Mouse (Mus musculus) layer of hippocampus, adult 2 months (tissue): ENCODE data around the gene Cd96. TPM values are rescaled to one million over a fixed set of nuclear protein-coding genes. Genes with fewer than 3 reads are reported as not detected.

Source experiments
- DNase-seq, 2 experiments: peaks; one replicate each; pipeline ENCODE4 v3.0.0; 2022; ENCODE audit warnings: low spot score in 2 of 2
- H3K27ac ChIP-seq: fragments of 200-600 bp; 2 replicates; pipeline ENCODE4 v1.8.1; 2022
- H3K4me3 ChIP-seq: fragments of 200-600 bp; 2 replicates; pipeline ENCODE4 v1.8.1; 2022; ENCODE audit warnings: mild to moderate bottlenecking
- CTCF ChIP-seq: fragments of 200-600 bp; conservative IDR thresholded peaks from 2 replicates; pipeline ENCODE4 v1.8.1; 2022; ENCODE audit warnings: antibody characterized with exemption, mild to moderate bottlenecking, moderate library complexity
- total RNA-seq, 2 experiments: library from RNA; stranded (reverse); gene quantifications; 2 replicates each; pipeline ENCODE4 v1.2.3; 2021

Cd96 gene
- total RNA-seq, 2 experiments from 2014 or later: not detected

- Histone ChIP-seq H3K4me3 (no peak overlapping the region), H3K27ac (no peak overlapping the region)
- TF ChIP-seq CTCF: no peak
- DNase-seq: no peak
Measured at GRCm38 (mm10) chr16:46104491-46104890, 15.6 kb downstream of the Cd96 start.

GRCm38 (mm10) chr16:46101748-46102147 lies 18.3 kb downstream of the Cd96 start:
- TF ChIP-seq CTCF: no peak
- no peak overlapping the region for H3K4me3 ChIP-seq
- no peak for DNase-seq
- no peak overlapping the region for H3K27ac ChIP-seq

GRCm38 (mm10) chr16:46100286-46100685 lies 19.8 kb downstream of the Cd96 start:
- TF ChIP-seq CTCF: peak; percentile 67
- Histone ChIP-seq H3K4me3 (no peak overlapping the region), H3K27ac (no peak overlapping the region)
- no peak for DNase-seq

- no peak for TF ChIP-seq CTCF
- Histone ChIP-seq H3K4me3 (no peak overlapping the region), H3K27ac (no peak overlapping the region)
- no peak for DNase-seq
Measured at GRCm38 (mm10) chr16:46097421-46097820, 22.6 kb downstream of the Cd96 start.

DNA sequence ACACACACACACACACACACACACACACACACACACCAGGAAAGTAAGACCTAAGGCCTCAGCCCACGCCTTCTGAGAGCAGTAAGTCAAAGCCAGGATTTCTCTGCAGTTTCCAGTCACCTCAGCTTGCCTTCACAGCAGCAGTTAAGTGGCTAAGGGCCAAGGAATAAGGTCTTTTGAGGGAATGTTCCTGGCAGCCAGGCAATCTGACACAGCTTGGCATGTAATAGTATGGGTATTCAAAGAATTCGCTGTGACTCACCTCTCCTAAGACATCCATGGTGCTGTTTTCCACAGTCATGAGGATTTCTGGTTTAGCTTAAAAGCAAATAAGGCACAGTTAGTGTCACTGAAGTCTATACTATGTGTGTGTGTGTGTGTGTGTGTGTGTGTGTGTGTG lies 25.6 kb downstream of the Cd96 start:
- TF ChIP-seq CTCF: no peak
- H3K4me3 ChIP-seq: no peak overlapping the region
- DNase-seq: peak in 1 of 2 experiments; percentile 3
- H3K27ac ChIP-seq: no peak overlapping the region

DNA sequence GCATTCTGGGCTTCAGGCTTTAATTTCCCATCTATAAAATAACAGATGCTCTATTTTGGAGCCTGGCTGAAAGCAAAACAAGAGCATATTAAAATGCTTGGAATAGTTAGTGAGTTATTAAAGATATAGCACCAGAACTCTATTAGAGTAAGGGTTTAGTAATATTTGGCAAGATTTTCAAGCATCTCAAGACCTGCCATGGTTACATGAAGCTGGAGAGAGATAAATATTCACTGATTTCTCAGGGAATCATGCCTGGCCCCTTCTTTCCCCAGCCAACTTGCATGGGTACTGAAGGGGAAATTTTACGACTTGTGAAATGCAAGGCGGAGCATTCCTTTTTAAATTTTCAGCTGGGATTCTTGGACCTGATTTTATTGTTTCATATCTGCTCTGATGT lies 27.1 kb downstream of the Cd96 start:
- no peak overlapping the region for H3K27ac ChIP-seq
- no peak overlapping the region for H3K4me3 ChIP-seq
- DNase-seq: no peak
- no peak for TF ChIP-seq CTCF

GRCm38 (mm10) chr16:46086874-46087473 lies 33.1 kb downstream of the Cd96 start:
- no peak overlapping the region for H3K4me3 ChIP-seq
- H3K27ac ChIP-seq: no peak overlapping the region
- DNase-seq: no peak
- no peak for TF ChIP-seq CTCF

GRCm38 (mm10) chr16:46068000-46068399 lies 52.1 kb downstream of the Cd96 start:
- Histone ChIP-seq H3K27ac (no peak overlapping the region), H3K4me3 (no peak overlapping the region)
- no peak for TF ChIP-seq CTCF
- DNase-seq: no peak

- no peak for DNase-seq
- no peak for TF ChIP-seq CTCF
- Histone ChIP-seq H3K27ac (no peak overlapping the region), H3K4me3 (no peak overlapping the region)
Measured at GRCm38 (mm10) chr16:46063278-46063677, 56.8 kb downstream of the Cd96 start.

DNA sequence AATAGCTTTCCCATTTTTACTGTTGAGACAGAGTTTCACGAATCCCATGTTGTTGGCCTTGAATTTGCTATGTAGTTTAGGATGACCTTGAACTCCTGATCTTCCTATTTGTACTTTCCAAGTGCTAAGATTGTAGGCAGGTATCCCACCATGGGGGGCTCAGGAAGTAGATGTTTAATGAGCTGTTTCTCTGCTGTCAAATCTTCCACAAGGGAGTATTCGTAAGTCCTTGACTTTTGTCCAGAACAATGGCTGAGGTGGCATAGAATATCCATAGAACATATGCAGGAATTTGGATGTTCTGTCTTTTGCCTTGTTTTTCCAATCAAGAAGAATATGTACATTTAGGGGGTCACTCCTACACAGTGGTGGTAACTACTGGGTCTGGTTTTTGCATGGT lies 73.1 kb downstream of the Cd96 start:
- H3K27ac ChIP-seq: no peak overlapping the region
- TF ChIP-seq CTCF: no peak
- DNase-seq: no peak
- no peak overlapping the region for H3K4me3 ChIP-seq

DNA sequence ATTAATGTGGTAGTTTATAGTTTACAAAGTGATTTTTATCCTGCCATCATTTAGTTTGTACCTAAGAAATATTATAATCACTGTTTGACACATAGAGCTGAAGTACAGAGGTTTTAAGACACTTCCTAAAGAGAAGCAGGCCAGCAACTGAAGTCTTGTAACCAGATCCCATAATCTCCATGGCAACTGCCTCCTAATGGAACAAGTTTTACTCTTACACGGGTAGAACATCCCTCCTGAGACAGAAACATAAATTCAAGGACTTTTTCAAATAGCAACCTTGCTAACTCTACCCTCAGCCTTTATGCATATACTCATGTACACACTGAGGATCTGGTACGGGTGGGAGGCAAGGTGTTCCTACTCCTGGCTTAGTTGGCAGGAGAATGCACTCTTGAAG lies 83.8 kb downstream of the Cd96 start:
- no peak for TF ChIP-seq CTCF
- no peak for DNase-seq
- Histone ChIP-seq H3K27ac (no peak overlapping the region), H3K4me3 (no peak overlapping the region)

- DNase-seq: no peak
- Histone ChIP-seq H3K27ac (no peak overlapping the region), H3K4me3 (no peak overlapping the region)
- no peak for TF ChIP-seq CTCF
Measured at GRCm38 (mm10) chr16:46033896-46034295, 86.2 kb downstream of the Cd96 start.

GRCm38 (mm10) chr16:46022958-46023491 lies 97.0 kb downstream of the Cd96 start:
- no peak; the same call in 1 of the 2 replicates for TF ChIP-seq CTCF
- no peak for DNase-seq
- H3K27ac ChIP-seq: no peak overlapping the region
- no peak overlapping the region for H3K4me3 ChIP-seq

GRCm38 (mm10) chr16:46022189-46022928 lies 97.7 kb downstream of the Cd96 start:
- Histone ChIP-seq H3K27ac (no peak overlapping the region), H3K4me3 (no peak overlapping the region)
- peak; percentile 54 to 57 for DNase-seq
- TF ChIP-seq CTCF: peak; percentile 94
